Comparison of ENCODE assay signal across 25 mouse cellular contexts in the genomic region with DNA sequence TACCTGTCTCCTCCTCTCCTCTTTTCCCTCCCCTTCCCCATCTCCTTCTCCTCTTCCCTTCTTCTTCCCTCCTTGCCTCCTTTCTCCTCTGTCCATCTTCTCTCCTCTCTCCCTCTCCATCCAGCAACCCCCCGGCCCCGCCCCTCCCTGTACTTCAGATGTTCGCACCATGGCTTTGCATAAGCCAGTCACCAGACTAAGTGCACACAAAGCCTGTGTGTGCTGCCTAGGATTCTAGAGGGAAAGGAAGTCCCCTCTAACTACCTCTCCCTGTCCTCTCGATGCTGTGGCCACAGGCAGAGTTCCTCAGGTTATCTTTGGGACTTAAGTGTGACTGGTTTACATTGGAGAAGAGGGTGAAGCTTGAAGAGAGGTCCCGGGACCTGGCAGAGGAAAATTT. TPM values are rescaled to one million over a fixed set of nuclear protein-coding genes. Genes with fewer than 3 reads are reported as not detected.
DNase-seq lines count a peak whose midpoint lies in the region; ATAC-seq and TF ChIP-seq lines count a peak whose summit lies in the region.
"Had no signal": no experiment of that assay in that cellular context is flagged by ENCODE, and none has a peak within 500 bp of the region (broad histone marks: within the 10 kb centered on the region; RNA-seq: fewer than 3 reads in every experiment).

No protein-coding gene starts in this region.

- no peak overlapping the region for H3K9ac ChIP-seq in intestine, postnatal 0 days (ENCODE audit: low read depth, low read length)
- H3K9ac ChIP-seq: embryonic facial prominence, embryonic 12.5 days; forebrain, embryonic 13.5 days; forebrain, embryonic 15.5 days; forebrain, postnatal 0 days had no signal

- ATAC-seq in intestine, postnatal 0 days: no peak
- ATAC-seq: activated CD4-positive, CD25-positive, alpha-beta regulatory T cell, adult 4 months; CD4-positive, CD25-positive, alpha-beta regulatory T cell, adult 4 months; forebrain, embryonic 13.5 days; forebrain, embryonic 15.5 days; forebrain, postnatal 0 days; Patski had no signal

- peak; percentile 85 for DNase-seq in heart, adult 11 months
- no peak for DNase-seq in heart, postnatal 36 days
- peak; percentile 71 for DNase-seq in R1 (ENCODE audit: low read depth, low spot score)
- DNase-seq in limb, embryonic 10.5 days (ENCODE audit: low spot score): no peak
- no peak for DNase-seq in kidney, adult 9 months
- DNase-seq: adrenal gland, adult 8-10 months; adrenal gland, postnatal 14 days; adrenal gland, postnatal 36 days; B cell, adult 2 months; cerebellum, adult 11 months; cerebellum, adult 18-20 months; cerebellum, adult 8-10 months; cerebellum, postnatal 10 days; cerebellum, postnatal 25 days; forebrain, postnatal 0 days had no signal

- H3K4me3 ChIP-seq in limb, embryonic 10.5 days: no peak overlapping the region
- no peak overlapping the region for H3K4me3 ChIP-seq in intestine, postnatal 0 days (ENCODE audit: low read depth, low read length)
- H3K4me3 ChIP-seq: embryonic facial prominence, embryonic 10.5 days; embryonic facial prominence, embryonic 12.5 days; forebrain, embryonic 13.5 days; forebrain, embryonic 15.5 days had no signal

- no peak for TF ChIP-seq CTCF in intestine, postnatal 0 days (IDR thresholded peaks at IDR 0.05; ENCODE audit: low read depth)

- H3K27ac ChIP-seq in limb, embryonic 10.5 days: peak overlapping the region; percentile 3; the same call in 1 of the 2 replicates
- no peak overlapping the region for H3K27ac ChIP-seq in intestine, postnatal 0 days (ENCODE audit: low read depth, low read length)
- H3K27ac ChIP-seq: embryonic facial prominence, embryonic 10.5 days; embryonic facial prominence, embryonic 12.5 days; forebrain, embryonic 13.5 days; forebrain, embryonic 15.5 days had no signal

- WGBS in limb, embryonic 10.5 days: 69% methylated on average over 5 of the region's 5 CpGs
- 60% methylated on average over 5 of the region's 5 CpGs for WGBS in intestine, postnatal 0 days

- intact Hi-C loops in heart, postnatal 36 days (cut with DNase I): no loop called here

- H3K4me2 ChIP-seq in intestine, postnatal 0 days (replicated peaks; ENCODE audit: low read depth): no peak overlapping the region
- H3K4me2 ChIP-seq: embryonic facial prominence, embryonic 12.5 days; forebrain, embryonic 13.5 days; forebrain, embryonic 15.5 days had no signal

- no peaks in the 10 kb centered on the region for H3K27me3 ChIP-seq in limb, embryonic 10.5 days (ENCODE audit: low read depth, poor library complexity, severe bottlenecking)
- H3K27me3 ChIP-seq in intestine, postnatal 0 days (replicated peaks; ENCODE audit: control insufficient read depth, insufficient read depth, low read length): no peaks in the 10 kb centered on the region
- H3K27me3 ChIP-seq: CH12.LX; embryonic facial prominence, embryonic 12.5 days; forebrain, embryonic 13.5 days; forebrain, embryonic 15.5 days; Patski had no signal

- no peaks in the 10 kb centered on the region for H3K36me3 ChIP-seq in limb, embryonic 10.5 days
- H3K36me3 ChIP-seq in intestine, postnatal 0 days (ENCODE audit: control insufficient read depth, insufficient read depth): no peaks in the 10 kb centered on the region
- H3K36me3 ChIP-seq: embryonic facial prominence, embryonic 10.5 days; embryonic facial prominence, embryonic 12.5 days; forebrain, embryonic 15.5 days; G1E had no signal

- H3K9me3 ChIP-seq in limb, embryonic 10.5 days (replicated peaks): no peaks in the 10 kb centered on the region
- H3K9me3 ChIP-seq in intestine, postnatal 0 days (ENCODE audit: control insufficient read depth): no peaks in the 10 kb centered on the region
- H3K9me3 ChIP-seq: embryonic facial prominence, embryonic 10.5 days; embryonic facial prominence, embryonic 12.5 days; forebrain, embryonic 13.5 days; forebrain, embryonic 15.5 days had no signal

- H3K4me1 ChIP-seq in limb, embryonic 10.5 days: peaks cover 8% of the 10 kb centered on the region; the same call in 1 of the 2 replicates
- H3K4me1 ChIP-seq in intestine, postnatal 0 days (replicated peaks; ENCODE audit: control insufficient read depth, insufficient read depth, low read length): no peaks in the 10 kb centered on the region
- H3K4me1 ChIP-seq: embryonic facial prominence, embryonic 10.5 days; embryonic facial prominence, embryonic 12.5 days; forebrain, embryonic 13.5 days; forebrain, embryonic 15.5 days had no signal

RNA-seq across cellular contexts. Expression of a gene that starts 45.1 kb away (rescaled TPM):
- total RNA-seq in heart, postnatal 36 days (2021): 1 to 10 TPM; 1.5 to 1.7 TPM
- polyA plus RNA-seq in limb, embryonic 10.5 days (2016; fragmentation: Nextera tagmentation; extraction: Ambion mirVana): 1.7 and 1.8 TPM in 2 replicates
- 1.1 and 1.4 TPM in 2 replicates for polyA plus RNA-seq in intestine, postnatal 0 days (2015; fragmentation: Nextera tagmentation; extraction: Ambion mirVana)

RNA-seq across cellular contexts. Expression of a gene that starts 50.2 kb away (rescaled TPM):
- 1 to 10 TPM; 1.1 to 1.4 TPM for total RNA-seq in heart, postnatal 36 days (2021)
- 0.18 and 0.31 TPM in 2 replicates for polyA plus RNA-seq in limb, embryonic 10.5 days (2016; fragmentation: Nextera tagmentation; extraction: Ambion mirVana)
- polyA plus RNA-seq in intestine, postnatal 0 days (2015; fragmentation: Nextera tagmentation; extraction: Ambion mirVana): 0.08 TPM in 2 replicates
- polyA plus RNA-seq: G1E had no signal

RNA-seq across cellular contexts. Expression of a gene that starts 50.4 kb away (rescaled TPM):
- 100 to 1,000 TPM; 103 to 119 TPM for total RNA-seq in heart, postnatal 36 days (2021)
- polyA plus RNA-seq in limb, embryonic 10.5 days (2016; fragmentation: Nextera tagmentation; extraction: Ambion mirVana): 25.0 and 30.8 TPM in 2 replicates
- 48.8 and 49.5 TPM in 2 replicates for polyA plus RNA-seq in intestine, postnatal 0 days (2015; fragmentation: Nextera tagmentation; extraction: Ambion mirVana)

Comparison
In these comparisons a context has a peak if more than half of its experiments do, and no peak if none do; other contexts are left out.
1. DNase-seq: peak in heart, adult 11 months (single experiment) and R1 (single experiment); none in heart, postnatal 36 days (0 of 2), limb, embryonic 10.5 days (single experiment) and kidney, adult 9 months (single experiment).